Mouse (Mus musculus): ENCODE data around the gene Hist1h2bg.
"Not testable (repeated sequence)": the region's sequence is repeated elsewhere in the genome, so short reads cannot be mapped to it uniquely, and the experiment has no call there.

Gene Hist1h2bg

GRCm38 (mm10) chr13:23539821-23540220, 31.4 kb upstream of the Hist1h2bg start:
- not testable (repeated sequence) for DNase-seq (ENCODE audit: low spot score)

- no peak for DNase-seq (ENCODE audit: low spot score)
Observed at GRCm38 (mm10) chr13:23541497-23541896, 29.7 kb upstream of the Hist1h2bg start.

- not testable (repeated sequence) for DNase-seq (ENCODE audit: low spot score)
Observed at GRCm38 (mm10) chr13:23542225-23542980, 28.8 kb upstream of the Hist1h2bg start.

GRCm38 (mm10) chr13:23542999-23543607, 28.1 kb upstream of the Hist1h2bg start, which contains the start of gene Hist1h2bh:
Hist1h2bh (minus strand) TSS chr13:23543392.
- DNase-seq (ENCODE audit: low spot score): peak; percentile 81

GRCm38 (mm10) chr13:23543965-23544786, 27.0 kb upstream of the Hist1h2bg start, which contains the start of gene Hist1h3f:
Hist1h3f (plus strand) TSS chr13:23544052.
- DNase-seq (ENCODE audit: low spot score): peak; percentile 93

GRCm38 (mm10) chr13:23544787-23545120, 26.4 kb upstream of the Hist1h2bg start:
- not testable (repeated sequence) for DNase-seq (ENCODE audit: low spot score)

- no peak for DNase-seq (ENCODE audit: low spot score)
Observed at GRCm38 (mm10) chr13:23546694-23547093, 24.5 kb upstream of the Hist1h2bg start.

GRCm38 (mm10) chr13:23550761-23551145, 20.4 kb upstream of the Hist1h2bg start:
- DNase-seq (ENCODE audit: low spot score): no peak

GRCm38 (mm10) chr13:23551146-23551834, 19.9 kb upstream of the Hist1h2bg start, which contains the start of gene Hist1h4f:
Hist1h4f (minus strand) TSS chr13:23551648.
- DNase-seq (ENCODE audit: low spot score): peak; percentile 93

- DNase-seq (ENCODE audit: low spot score): no peak
Observed at GRCm38 (mm10) chr13:23551931-23552914, 19.0 kb upstream of the Hist1h2bg start.

- no peak for DNase-seq (ENCODE audit: low spot score)
Observed at GRCm38 (mm10) chr13:23552962-23553361, 18.2 kb upstream of the Hist1h2bg start, which contains the start of gene Hist1h1d. Hist1h1d (plus strand) TSS chr13:23553262.

GRCm38 (mm10) chr13:23554393-23554792, 16.8 kb upstream of the Hist1h2bg start:
- no peak for DNase-seq (ENCODE audit: low spot score)

GRCm38 (mm10) chr13:23554925-23555838, 16.0 kb upstream of the Hist1h2bg start:
- peak; percentile 80 for DNase-seq (ENCODE audit: low spot score)

GRCm38 (mm10) chr13:23555839-23556416, 15.3 kb upstream of the Hist1h2bg start:
- peak; percentile 92 for DNase-seq (ENCODE audit: low spot score)

- DNase-seq (ENCODE audit: low spot score): no peak
Observed at GRCm38 (mm10) chr13:23556906-23557305, 14.3 kb upstream of the Hist1h2bg start.

- not testable (repeated sequence) for DNase-seq (ENCODE audit: low spot score)
Observed at GRCm38 (mm10) chr13:23560699-23561098, 10.5 kb upstream of the Hist1h2bg start.

GRCm38 (mm10) chr13:23561531-23561882, 9.7 kb upstream of the Hist1h2bg start:
- DNase-seq (ENCODE audit: low spot score): not testable (repeated sequence)

GRCm38 (mm10) chr13:23561883-23562659, 9.1 kb upstream of the Hist1h2bg start, which contains the start of gene Hist1h3e:
Hist1h3e (minus strand) TSS chr13:23562369.
- peak; percentile 96 for DNase-seq (ENCODE audit: low spot score)
